Mouse (Mus musculus) testis, adult 2 months (tissue): ENCODE results near the gene Stk16.

Source experiments
- CTCF ChIP-seq: fragments of 200-500 bp; IDR thresholded peaks from 2 replicates; pipeline ENCODE4 v1.5.1; 2012; ENCODE audit warnings: low read depth, mild to moderate bottlenecking, inconsistent platforms, low read length, moderate library complexity; ENCODE audit not compliant: control insufficient read depth, insufficient read depth, insufficient replicate concordance
- POLR2A ChIP-seq: fragments of 200-500 bp; IDR thresholded peaks from 2 replicates; pipeline ENCODE4 v1.6.1; 2012; ENCODE audit warnings: low read depth, mild to moderate bottlenecking, inconsistent platforms, low read length, moderate library complexity; ENCODE audit not compliant: control insufficient read depth

DNA sequence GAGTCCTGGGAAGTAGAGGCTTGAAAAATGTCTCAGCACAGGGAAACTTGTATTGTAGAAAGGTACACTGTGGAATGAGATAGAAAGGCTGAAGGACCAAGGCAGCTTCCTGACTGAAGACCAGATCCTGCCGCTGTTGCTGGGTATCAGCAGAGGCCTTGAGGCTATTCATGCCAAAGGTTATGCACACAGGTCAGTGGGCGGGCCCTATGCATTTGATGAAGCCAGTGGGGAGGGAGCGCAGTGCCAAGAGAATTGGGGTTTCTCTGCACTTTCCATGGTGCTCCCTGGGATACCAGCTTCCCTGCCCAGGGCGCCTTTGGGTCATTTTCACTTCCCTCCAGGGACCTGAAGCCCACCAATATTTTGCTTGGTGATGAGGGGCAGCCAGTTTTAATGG is 1.9 kb downstream of the Stk16 start:
- TF ChIP-seq CTCF (no peak), POLR2A (no peak)
